Mouse (Mus musculus): ENCODE measurements at regions not wholly inside any gene's neighbourhood (a gene's known extent, or its start where the extent isn't known, plus 50 kb on each side); places are given as distances from the start of the nearest gene placed in this dataset.

- TF ChIP-seq POLR2A (IDR thresholded peaks at IDR 0.05; ENCODE audit: borderline replicate concordance, control insufficient read depth, low read depth, low read length) (no peak), CTCF (IDR thresholded peaks at IDR 0.05; ENCODE audit: control insufficient read depth, insufficient read depth, low read length) (no peak)
These were observed 184.5 kb upstream of the Trib2 start for GRCm38 (mm10) chr12:16001225-16001624.
